Mouse (Mus musculus) midbrain, embryonic 14.5 days (tissue): ENCODE results near the gene Pcdh9. TPM values are rescaled to one million over a fixed set of nuclear protein-coding genes. Genes with fewer than 3 reads are reported as not detected.

ENCODE experiments used
- ATAC-seq: fragments of 200-750 bp; cut with Nextera tagmentation; 2 replicates; pipeline ENCODE4 v1.8.0; 2017; ENCODE audit warnings: moderate number of reproducible peaks, moderate library complexity; ENCODE audit not compliant: low FRiP score, low TSS enrichment
- DNase-seq: peaks from one replicate; pipeline ENCODE4 v3.0.0-alpha.2; 2015
- H3K27ac ChIP-seq: fragments of 300-500 bp; sonication (generic); replicated peaks from 2 replicates; pipeline ENCODE4 v1.5.1; 2014; ENCODE audit warnings: mild to moderate bottlenecking, low read depth, low read length, moderate library complexity
- H3K27me3 ChIP-seq: fragments of 300-500 bp; sonication (generic); 2 replicates; pipeline ENCODE4 v1.6.1; 2014; ENCODE audit warnings: low read length, control low read depth, mixed read lengths; ENCODE audit not compliant: control insufficient read depth, insufficient read depth
- H3K36me3 ChIP-seq: fragments of 300-500 bp; sonication (generic); 2 replicates; pipeline ENCODE4 v1.6.1; 2014; ENCODE audit warnings: low read length, control low read depth; ENCODE audit not compliant: control insufficient read depth, insufficient read depth
- H3K4me1 ChIP-seq: fragments of 300-500 bp; sonication (generic); 2 replicates; pipeline ENCODE4 v1.6.1; 2014; ENCODE audit warnings: mild to moderate bottlenecking, antibody characterized with exemption, low read length, control low read depth; ENCODE audit not compliant: control insufficient read depth, insufficient read depth
- H3K4me2 ChIP-seq: fragments of 300-500 bp; sonication (generic); 2 replicates; pipeline ENCODE4 v1.6.1; 2014; ENCODE audit warnings: mild to moderate bottlenecking, low read length, moderate library complexity
- H3K4me3 ChIP-seq: fragments of 300-500 bp; sonication (generic); replicated peaks from 2 replicates; pipeline ENCODE4 v1.5.1; 2014; ENCODE audit warnings: low read depth, low read length
- H3K9ac ChIP-seq: fragments of 300-500 bp; sonication (generic); replicated peaks from 2 replicates; pipeline ENCODE4 v1.6.1; 2014; ENCODE audit warnings: mild to moderate bottlenecking, low read length, moderate library complexity
- H3K9me3 ChIP-seq: fragments of 300-500 bp; sonication (generic); 2 replicates; pipeline ENCODE4 v1.6.1; 2016; ENCODE audit warnings: low read length, control low read depth, mixed read lengths; ENCODE audit not compliant: control insufficient read depth
- WGBS: fragments of 180-500 bp; shearing (Covaris S2); extraction: QIAGEN DNeasy Blood & Tissue Kit; methylation state at CpG from one replicate; pipeline ENCODE4 v1.1.7; 2014; 5-methylcytosine and 5-hydroxymethylcytosine counted together
- polyA plus RNA-seq: library from polyadenylated mRNA; unstranded; fragments of >200 nt; fragmentation: Nextera tagmentation; extraction: Ambion mirVana; gene quantifications from 2 replicates; pipeline ENCODE4 v1.2.1, GENCODE M21; 2014

Pcdh9 gene
- polyA plus RNA-seq, 1 experiment from 2014 or later = 131 TPM

DNA sequence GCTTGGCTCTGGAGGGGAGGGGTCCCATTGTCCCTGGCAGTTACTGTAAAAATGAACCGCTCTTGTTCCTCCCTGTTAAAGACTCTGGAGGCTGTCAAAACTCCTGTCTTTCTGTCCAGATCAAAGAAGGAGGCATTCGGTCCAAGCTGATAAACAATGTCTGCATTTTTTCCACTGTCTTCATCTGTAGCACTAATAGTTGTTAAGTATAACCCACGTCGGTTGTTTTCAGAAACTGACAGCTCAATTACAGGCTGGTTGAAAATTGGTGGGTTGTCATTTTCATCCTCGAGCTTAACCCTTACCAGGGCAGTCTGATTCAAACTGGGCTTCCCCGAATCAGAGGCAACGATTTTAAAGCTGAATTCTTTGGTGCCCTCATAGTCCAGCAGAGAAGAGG lies 3.4 kb downstream of the Pcdh9 start:
- Histone ChIP-seq H3K4me3 (peak overlapping the region; percentile 49), H3K9ac (peak overlapping the region; percentile 69), H3K4me1 (peaks cover 36% of the 10 kb centered on the region), H3K4me2 (peak overlapping the region; percentile 86), H3K27ac (no peak overlapping the region), H3K36me3 (no peaks in the 10 kb centered on the region), H3K27me3 (no peaks in the 10 kb centered on the region), H3K9me3 (no peaks in the 10 kb centered on the region)
- ATAC-seq (no peak), DNase-seq (no peak)
- 61% methylated on average over 7 of the region's 7 CpGs for WGBS

DNA sequence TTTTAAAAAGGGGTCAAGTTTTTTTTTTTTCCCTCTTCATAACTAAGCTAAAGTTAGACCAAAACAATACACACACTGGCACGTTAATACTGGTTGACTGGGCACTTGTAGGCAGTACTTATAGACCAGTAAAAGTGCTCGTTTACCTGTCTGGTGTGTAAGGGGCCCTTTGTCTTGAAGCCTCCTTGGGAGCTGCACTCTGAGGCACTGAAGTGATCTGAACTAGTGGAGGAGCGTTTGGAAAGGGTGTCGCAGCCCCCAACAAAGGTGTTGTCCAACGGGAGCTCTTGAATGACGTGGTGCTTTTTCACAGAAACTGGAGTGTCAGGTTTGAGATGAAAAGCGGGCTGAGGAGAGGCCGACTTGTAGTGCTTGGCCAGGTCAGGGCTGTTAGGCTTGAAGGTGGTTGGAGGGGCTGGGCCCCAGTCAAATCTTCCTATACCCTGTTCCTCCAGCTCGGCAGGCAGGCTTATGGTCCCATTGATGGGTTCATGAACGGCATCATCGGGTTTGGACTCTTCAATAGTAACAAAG lies 4.9 kb downstream of the Pcdh9 start:
- Histone ChIP-seq H3K9ac (no peak overlapping the region), H3K27me3 (no peaks in the 10 kb centered on the region), H3K4me1 (peaks cover 36% of the 10 kb centered on the region), H3K4me2 (peak overlapping the region; percentile 86), H3K27ac (no peak overlapping the region), H3K9me3 (no peaks in the 10 kb centered on the region), H3K36me3 (no peaks in the 10 kb centered on the region), H3K4me3 (peak overlapping the region; percentile 4; the same call in 1 of the 2 replicates)
- 89% methylated on average over 11 of the region's 11 CpGs for WGBS
- no peak for ATAC-seq
- no peak for DNase-seq

DNA sequence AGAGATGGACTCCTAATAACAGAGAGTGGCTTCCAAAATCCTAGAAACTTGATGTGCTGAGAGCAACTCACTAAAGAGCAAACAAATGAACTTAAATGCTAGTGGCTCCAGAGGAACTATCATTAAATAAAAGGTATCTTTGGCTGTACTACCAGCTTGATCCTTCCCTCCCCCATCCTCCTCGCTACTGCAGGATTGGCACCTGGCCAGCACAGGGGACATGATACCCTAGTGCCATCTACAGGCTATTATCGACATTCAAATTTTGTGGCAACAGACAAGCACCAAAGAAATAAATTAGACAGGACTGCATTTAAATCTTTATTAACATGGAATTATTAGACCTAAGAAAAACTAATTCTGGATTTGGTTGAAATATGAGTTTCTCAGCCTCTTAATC lies 6.0 kb downstream of the Pcdh9 start:
- Histone ChIP-seq H3K36me3 (no peaks in the 10 kb centered on the region), H3K9me3 (no peaks in the 10 kb centered on the region), H3K4me3 (peak overlapping the region; percentile 17), H3K9ac (no peak overlapping the region), H3K27me3 (no peaks in the 10 kb centered on the region), H3K4me1 (peaks cover 36% of the 10 kb centered on the region), H3K4me2 (peak overlapping the region; percentile 45), H3K27ac (no peak overlapping the region)
- peak; percentile 77; the same call in 1 of the 2 replicates for ATAC-seq
- DNase-seq = peak; percentile 92
- 3% methylated on average over 2 of the region's 2 CpGs for WGBS

DNA sequence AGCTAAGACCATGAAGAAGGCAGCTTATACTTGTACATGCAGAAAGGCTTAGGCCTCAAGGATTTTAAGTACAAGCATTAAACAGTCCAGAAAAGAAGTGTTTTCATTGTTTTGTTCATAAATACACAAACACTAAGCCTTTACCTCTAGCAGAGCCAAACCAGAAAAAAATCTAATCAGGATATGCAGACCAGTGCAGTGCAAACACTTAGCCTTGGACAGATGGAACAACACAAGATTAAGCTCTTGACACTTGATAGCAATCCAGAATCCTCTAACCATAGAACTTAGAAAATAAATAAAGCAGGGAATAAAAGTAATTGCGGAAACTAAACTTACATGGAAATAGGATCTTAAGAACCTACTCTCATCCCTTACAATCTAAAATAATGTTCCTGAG lies 10.4 kb downstream of the Pcdh9 start:
- Histone ChIP-seq H3K27me3 (no peaks in the 10 kb centered on the region), H3K9ac (no peak overlapping the region), H3K4me2 (no peak overlapping the region), H3K4me1 (0 out of 2 replicates have a peak, but pooled peaks cover 8% of the 10 kb centered on the region), H3K36me3 (no peaks in the 10 kb centered on the region), H3K4me3 (no peak overlapping the region), H3K9me3 (no peaks in the 10 kb centered on the region), H3K27ac (no peak overlapping the region)
- 93% methylated on average over 1 of the region's 1 CpGs for WGBS
- ATAC-seq = no peak
- no peak for DNase-seq

DNA sequence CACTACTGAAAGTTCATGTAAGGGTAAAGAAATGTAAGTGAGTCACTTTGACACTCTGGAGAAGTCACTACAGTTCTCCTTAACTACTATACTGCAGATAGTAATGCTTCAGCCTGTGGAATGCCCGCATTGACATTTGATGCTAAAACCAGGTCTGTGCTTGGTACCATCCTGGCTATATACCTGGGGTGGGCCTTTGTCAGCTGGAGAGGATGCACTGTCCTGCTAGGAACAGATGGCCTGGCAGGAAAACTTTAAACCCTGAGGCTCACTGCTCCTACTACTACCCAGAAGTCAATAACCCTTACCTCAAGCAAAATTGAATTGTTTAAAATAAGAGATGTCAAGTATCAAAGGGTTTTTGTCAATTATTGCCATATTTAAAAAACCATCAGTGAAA lies 14.5 kb downstream of the Pcdh9 start:
- Histone ChIP-seq H3K36me3 (no peaks in the 10 kb centered on the region), H3K27ac (no peak overlapping the region), H3K4me3 (no peak overlapping the region), H3K9me3 (no peaks in the 10 kb centered on the region), H3K4me1 (no peaks in the 10 kb centered on the region), H3K4me2 (no peak overlapping the region), H3K27me3 (no peaks in the 10 kb centered on the region), H3K9ac (no peak overlapping the region)
- 91% methylated on average over 1 of the region's 1 CpGs for WGBS
- ATAC-seq (no peak), DNase-seq (no peak)

DNA sequence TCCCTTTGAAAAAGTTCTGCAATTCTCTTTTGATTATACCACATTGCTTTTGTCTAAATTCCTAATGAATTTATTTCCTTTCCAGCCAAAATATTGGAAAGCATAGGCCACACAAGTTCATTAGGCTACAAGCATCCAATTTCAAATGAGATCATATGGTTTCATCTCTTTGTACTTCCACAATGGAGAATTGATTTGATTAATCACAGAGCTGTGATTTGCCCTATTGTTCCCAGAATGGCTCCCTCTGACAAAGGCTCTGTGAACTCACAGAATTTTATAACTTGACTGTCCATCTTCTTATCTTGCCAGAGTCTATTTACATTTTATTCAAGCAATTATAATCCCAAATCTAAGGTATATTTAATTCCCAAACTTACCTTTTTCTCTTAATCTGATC lies 22.3 kb downstream of the Pcdh9 start:
- H3K9ac ChIP-seq = no peak overlapping the region
- no peaks in the 10 kb centered on the region for H3K4me1 ChIP-seq
- H3K27ac ChIP-seq = no peak overlapping the region
- no peak overlapping the region for H3K4me3 ChIP-seq
- no peak for DNase-seq
- no peaks in the 10 kb centered on the region for H3K9me3 ChIP-seq
- no peaks in the 10 kb centered on the region for H3K36me3 ChIP-seq
- H3K27me3 ChIP-seq = no peaks in the 10 kb centered on the region
- no peak overlapping the region for H3K4me2 ChIP-seq
- no peak for ATAC-seq

DNA sequence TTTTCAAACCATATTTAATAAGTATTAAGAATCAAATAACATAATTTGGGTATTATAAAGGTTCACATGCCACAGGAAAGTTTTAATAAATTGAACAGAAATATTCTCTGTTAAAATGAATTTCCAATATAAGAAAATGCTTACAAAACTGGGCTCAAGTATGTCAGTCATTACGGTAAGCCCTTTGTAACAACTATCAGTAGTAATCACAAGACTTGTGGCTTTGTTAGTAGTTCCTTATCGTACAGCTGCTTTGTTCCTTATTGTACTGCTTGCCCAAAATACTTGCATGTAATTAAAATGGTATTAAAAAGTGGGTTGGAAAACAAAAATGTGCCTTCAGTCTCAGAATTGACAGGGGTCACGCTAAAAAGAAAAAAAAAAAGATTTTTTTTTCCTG lies 32.4 kb downstream of the Pcdh9 start:
- H3K4me2 ChIP-seq = no peak overlapping the region
- no peak overlapping the region for H3K27ac ChIP-seq
- DNase-seq (no peak), ATAC-seq (no peak)
- no peak overlapping the region for H3K4me3 ChIP-seq
- no peaks in the 10 kb centered on the region for H3K27me3 ChIP-seq
- no peaks in the 10 kb centered on the region for H3K4me1 ChIP-seq
- H3K36me3 ChIP-seq = no peaks in the 10 kb centered on the region
- 70% methylated on average over 3 of the region's 3 CpGs for WGBS
- no peaks in the 10 kb centered on the region for H3K9me3 ChIP-seq
- H3K9ac ChIP-seq = no peak overlapping the region

DNA sequence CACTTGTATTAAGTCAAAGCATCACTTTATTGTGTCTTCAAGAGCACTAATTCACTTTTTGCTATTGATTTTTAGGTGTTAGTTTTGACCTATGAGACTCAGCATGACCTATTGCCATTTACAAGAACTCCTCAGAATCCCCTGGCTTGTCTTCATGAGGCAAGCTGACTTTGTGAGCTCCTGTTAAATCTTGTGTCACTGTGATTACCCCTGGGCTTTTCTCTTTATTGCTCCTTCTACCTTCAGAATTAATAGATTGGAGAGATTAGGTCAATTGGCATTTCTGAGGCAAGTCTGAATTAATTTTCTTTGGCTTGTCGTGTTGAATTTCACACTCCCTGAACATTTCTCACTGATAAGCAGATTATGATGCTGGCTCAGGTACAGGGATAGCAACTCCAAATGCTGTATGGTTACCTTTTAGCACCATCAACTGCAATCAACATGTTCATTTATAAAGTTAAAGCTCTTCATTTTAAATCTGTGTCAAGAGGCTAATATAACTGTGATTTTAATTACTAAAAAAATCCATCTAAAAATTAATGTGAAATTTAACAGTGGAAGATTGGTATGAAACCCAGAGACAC lies 44.3 kb downstream of the Pcdh9 start:
- no peaks in the 10 kb centered on the region for H3K36me3 ChIP-seq
- H3K4me3 ChIP-seq = no peak overlapping the region
- WGBS = 14% methylated on average over 1 of the region's 1 CpGs
- H3K27ac ChIP-seq = no peak overlapping the region
- no peak overlapping the region for H3K4me2 ChIP-seq
- no peaks in the 10 kb centered on the region for H3K27me3 ChIP-seq
- no peak for ATAC-seq
- peaks cover 7% of the 10 kb centered on the region; the same call in 1 of the 2 replicates for H3K4me1 ChIP-seq
- peak; percentile 44 for DNase-seq
- H3K9ac ChIP-seq = no peak overlapping the region
- no peaks in the 10 kb centered on the region for H3K9me3 ChIP-seq

DNA sequence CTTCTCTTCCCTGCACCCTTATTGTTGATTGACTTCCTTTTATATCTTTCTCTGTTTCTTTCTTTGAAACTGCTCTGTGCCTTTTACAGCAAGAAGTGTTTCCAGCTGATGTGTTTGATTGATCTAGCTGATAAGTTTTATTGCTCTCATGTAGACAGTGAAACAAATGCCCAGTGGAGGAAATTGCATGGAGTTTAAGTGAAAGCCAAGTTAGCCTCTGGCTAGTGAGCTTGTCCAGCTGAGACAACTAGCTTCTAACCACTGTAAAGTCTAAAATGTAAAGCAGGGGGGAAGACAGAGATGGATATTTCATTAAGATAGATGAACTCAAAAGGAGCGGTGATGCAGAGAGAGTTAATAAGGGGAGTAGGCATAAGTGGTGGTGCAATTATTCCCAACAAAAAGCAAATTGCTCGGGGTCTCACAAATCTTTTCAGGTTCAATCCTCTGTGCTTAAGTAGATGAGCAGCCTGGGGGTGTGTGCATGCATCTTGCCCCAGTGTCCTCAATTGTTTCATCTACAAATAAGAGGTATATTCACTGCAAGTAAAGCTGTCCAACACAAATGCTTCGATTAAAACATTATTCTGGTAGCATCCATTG lies 47.7 kb downstream of the Pcdh9 start:
- Histone ChIP-seq H3K9ac (no peak overlapping the region), H3K4me3 (no peak overlapping the region), H3K9me3 (no peaks in the 10 kb centered on the region), H3K4me2 (no peak overlapping the region), H3K4me1 (peaks cover 7% of the 10 kb centered on the region; the same call in 1 of the 2 replicates), H3K27me3 (no peaks in the 10 kb centered on the region), H3K27ac (no peak overlapping the region), H3K36me3 (no peaks in the 10 kb centered on the region)
- 43% methylated on average over 3 of the region's 3 CpGs for WGBS
- DNase-seq = no peak
- ATAC-seq = no peak
